Mouse (Mus musculus): Measurements from ENCODE around the gene Slc2a1. TPM values are rescaled to one million over a fixed set of nuclear protein-coding genes. Genes with fewer than 3 reads are reported as not detected.

Gene Slc2a1
- polyA plus RNA-seq, 1 experiment = 47.7 TPM

DNA sequence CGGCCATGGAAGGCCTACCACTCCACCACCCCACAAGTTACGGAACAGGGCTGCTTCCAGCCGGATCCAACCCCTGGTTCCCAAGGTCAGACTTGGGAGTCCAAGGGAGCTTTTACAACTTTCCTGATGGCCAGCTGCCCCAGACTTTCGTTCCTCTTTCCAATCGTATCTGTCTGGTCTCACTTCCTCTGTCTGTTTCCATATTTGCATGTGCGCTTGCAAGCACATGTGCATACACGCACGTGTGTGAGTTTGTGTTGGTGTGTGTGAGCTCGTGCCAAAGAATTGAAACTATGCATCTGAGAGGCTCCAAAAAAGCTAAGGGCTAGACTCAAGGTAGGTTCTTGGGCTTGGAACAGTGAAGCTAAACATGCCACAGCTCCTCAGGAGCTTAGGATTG lies 72.9 kb downstream of the Slc2a1 start:
- 36% methylated on average over 9 of the region's 9 CpGs for WGBS
- Histone ChIP-seq H3K4me3 (ENCODE audit: extremely low read depth, insufficient read depth, insufficient read length) (no peak overlapping the region), H3K27me3 (ENCODE audit: control insufficient read depth, insufficient read depth, low read length) (no peaks in the 10 kb centered on the region), H3K4me1 (ENCODE audit: control insufficient read depth, insufficient read depth, insufficient read length) (peaks cover 22% of the 10 kb centered on the region), H3K36me3 (ENCODE audit: control insufficient read depth, insufficient read depth, low read length) (no peaks in the 10 kb centered on the region), H3K27ac (ENCODE audit: insufficient read depth, low read length) (0 out of 2 replicates have a peak overlapping the region, but pooled peaks have one; percentile 32)
- DNase-seq (ENCODE audit: low read depth in 1 of 2, low spot score in 2 of 2) = peak; percentile 40 to 69
- no peak for TF ChIP-seq CTCF (IDR thresholded peaks at IDR 0.05; ENCODE audit: extremely low read depth, insufficient read depth, insufficient read length, insufficient replicate concordance)
- no peak for TF ChIP-seq POLR2A (IDR thresholded peaks at IDR 0.05; ENCODE audit: low read depth, low read length)

DNA sequence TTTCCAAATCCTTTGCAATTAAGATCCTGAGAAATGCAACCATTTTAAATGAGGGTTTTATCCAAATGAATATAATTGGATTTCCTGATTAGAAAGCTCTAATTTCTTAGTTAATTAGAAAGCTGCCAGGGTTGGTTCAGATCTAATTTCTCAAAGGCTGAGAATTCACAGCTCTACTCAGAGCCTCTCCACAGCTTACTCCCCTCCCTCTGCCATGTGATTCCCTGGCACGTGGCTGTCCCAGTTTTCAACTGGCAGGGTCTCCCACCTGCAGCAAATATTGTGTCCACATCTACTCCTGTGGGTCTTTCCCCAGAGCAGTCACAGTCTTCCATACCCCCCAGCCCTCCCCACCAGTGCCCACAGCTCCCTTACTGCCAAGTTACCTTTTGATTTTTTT lies 75.0 kb downstream of the Slc2a1 start:
- WGBS = 46% methylated on average over 1 of the region's 1 CpGs
- H3K27me3 ChIP-seq (ENCODE audit: control insufficient read depth, insufficient read depth, low read length) = no peaks in the 10 kb centered on the region
- TF ChIP-seq POLR2A (IDR thresholded peaks at IDR 0.05; ENCODE audit: low read depth, low read length) = no peak
- no peak for TF ChIP-seq CTCF (IDR thresholded peaks at IDR 0.05; ENCODE audit: extremely low read depth, insufficient read depth, insufficient read length, insufficient replicate concordance)

DNA sequence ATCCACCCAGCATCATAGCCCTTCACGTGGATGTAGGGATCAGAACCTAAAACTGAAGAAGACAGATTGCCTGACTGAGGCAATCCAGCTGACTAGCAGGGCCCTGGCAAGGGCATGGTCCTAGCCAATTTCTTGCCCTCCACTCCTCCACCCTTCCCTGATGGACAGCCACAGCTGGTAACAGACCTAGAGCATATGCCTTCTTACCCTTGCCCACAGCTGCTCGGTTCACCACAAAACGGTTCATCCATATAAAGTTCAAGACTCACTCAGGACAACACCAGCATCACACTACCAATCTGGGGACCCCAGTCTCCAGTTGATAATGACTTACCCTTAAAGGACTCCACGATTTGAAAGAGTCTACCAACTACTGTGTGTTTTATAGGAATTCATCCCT lies 77.3 kb downstream of the Slc2a1 start:
- Histone ChIP-seq H3K4me1 (ENCODE audit: control insufficient read depth, insufficient read depth, insufficient read length) (peaks cover 19% of the 10 kb centered on the region), H3K27me3 (ENCODE audit: control insufficient read depth, insufficient read depth, low read length) (no peaks in the 10 kb centered on the region), H3K36me3 (ENCODE audit: control insufficient read depth, insufficient read depth, low read length) (no peaks in the 10 kb centered on the region), H3K4me3 (ENCODE audit: extremely low read depth, insufficient read depth, insufficient read length) (no peak overlapping the region), H3K27ac (ENCODE audit: insufficient read depth, low read length) (no peak overlapping the region)
- no peak for TF ChIP-seq POLR2A (IDR thresholded peaks at IDR 0.05; ENCODE audit: low read depth, low read length)
- no peak for TF ChIP-seq CTCF (IDR thresholded peaks at IDR 0.05; ENCODE audit: extremely low read depth, insufficient read depth, insufficient read length, insufficient replicate concordance)
- DNase-seq (ENCODE audit: low read depth in 1 of 2, low spot score in 2 of 2) = no peak
- WGBS = 84% methylated on average over 4 of the region's 4 CpGs

More for the DNA sequence above, 75.0 kb downstream of the Slc2a1 start:
- Histone ChIP-seq H3K4me3 (ENCODE audit: extremely low read depth, insufficient read depth, insufficient read length) (no peak overlapping the region), H3K4me1 (ENCODE audit: control insufficient read depth, insufficient read depth, insufficient read length) (peaks cover 19% of the 10 kb centered on the region), H3K36me3 (ENCODE audit: control insufficient read depth, insufficient read depth, low read length) (no peaks in the 10 kb centered on the region), H3K27ac (ENCODE audit: insufficient read depth, low read length) (no peak overlapping the region)
- no peak for DNase-seq (ENCODE audit: low read depth in 1 of 2, low spot score in 2 of 2)

Other genes with a start within 250 kb of the Slc2a1 start
- gene Olfr1331, start 244.1 kb upstream of the Slc2a1 start, polyA plus RNA-seq (2012; rRNA removed) = not detected in 2 replicates
- not detected in 2 replicates for gene Olfr1330, start 220.1 kb upstream of the Slc2a1 start, polyA plus RNA-seq (2012; rRNA removed)
- not detected in 2 replicates for gene Olfr1329, start 191.2 kb upstream of the Slc2a1 start, polyA plus RNA-seq (2012; rRNA removed)
- gene Olfr1328, start 170.1 kb upstream of the Slc2a1 start, polyA plus RNA-seq (2012; rRNA removed) = not detected in 2 replicates
- not detected in 2 replicates for gene Lao1, start 147.1 kb upstream of the Slc2a1 start, polyA plus RNA-seq (2012; rRNA removed)
- 10.2 and 10.4 TPM in 2 replicates for gene Zfp691, start 65.5 kb downstream of the Slc2a1 start, polyA plus RNA-seq (2012; rRNA removed)
- gene Ermap, start 81.3 kb downstream of the Slc2a1 start, polyA plus RNA-seq (2012; rRNA removed) = 52.3 and 53.8 TPM in 2 replicates
- gene Svbp, start 86.6 kb downstream of the Slc2a1 start, polyA plus RNA-seq (2012; rRNA removed) = 23.0 and 24.8 TPM in 2 replicates
- gene Tmem269, start 109.5 kb downstream of the Slc2a1 start, polyA plus RNA-seq (2012; rRNA removed) = 0.06 and 0.07 TPM in 2 replicates
- gene AU022252, start 124.0 kb downstream of the Slc2a1 start, polyA plus RNA-seq (2012; rRNA removed) = 2.3 and 2.7 TPM in 2 replicates
- gene P3h1, start 124.2 kb downstream of the Slc2a1 start, polyA plus RNA-seq (2012; rRNA removed) = 5.9 and 8.1 TPM in 2 replicates
- not detected in 2 replicates for gene Cldn19, start 146.7 kb downstream of the Slc2a1 start, polyA plus RNA-seq (2012; rRNA removed)
- 79.1 and 103 TPM in 2 replicates for gene Ybx1, start 185.9 kb downstream of the Slc2a1 start, polyA plus RNA-seq (2012; rRNA removed)
- gene Ppih, start 211.8 kb downstream of the Slc2a1 start, polyA plus RNA-seq (2012; rRNA removed) = 5.2 and 6.0 TPM in 2 replicates

Measured in spleen, adult 2 months (tissue).